Mouse (Mus musculus) myocyte (in vitro differentiated cells): ENCODE measurements around the gene Mlc1.

Experiments
- CEBPB ChIP-seq: IDR thresholded peaks from 2 replicates; pipeline ENCODE4 v1.6.1; 2011; ENCODE audit warnings: mild to moderate bottlenecking, moderate library complexity; ENCODE audit not compliant: poor library complexity, insufficient read depth, severe bottlenecking
- E2F4 ChIP-seq: IDR thresholded peaks from one replicate; pipeline ENCODE4 v1.6.1; 2011; ENCODE audit warnings: mild to moderate bottlenecking, control low read depth, moderate library complexity; ENCODE audit not compliant: insufficient read depth
- MAX ChIP-seq: IDR thresholded peaks from one replicate; pipeline ENCODE4 v1.6.1; 2011; ENCODE audit warnings: low read depth, mild to moderate bottlenecking, control low read depth
- MYOG ChIP-seq, 3 experiments: IDR thresholded peaks; one replicate each; pipeline ENCODE4 v1.6.1; 2011; ENCODE audit warnings: control low read depth in 2 of 3, low read depth in 2 of 3, mild to moderate bottlenecking in 2 of 3; ENCODE audit not compliant: insufficient read length in 2 of 3, control insufficient read depth in 1 of 3, insufficient read depth in 1 of 3
- POLR2A ChIP-seq: IDR thresholded peaks from one replicate; pipeline ENCODE4 v1.6.1; 2011; ENCODE audit warnings: low read depth, mild to moderate bottlenecking, control low read depth, moderate library complexity; ENCODE audit not compliant: insufficient read length
- POLR2AphosphoS2 ChIP-seq: IDR thresholded peaks from one replicate; pipeline ENCODE4 v1.6.1; 2011; ENCODE audit warnings: low read depth, control low read depth; ENCODE audit not compliant: insufficient read length
- TCF12 ChIP-seq: IDR thresholded peaks from one replicate; pipeline ENCODE4 v1.6.1; 2011; ENCODE audit warnings: mild to moderate bottlenecking, control low read depth; ENCODE audit not compliant: poor library complexity, insufficient read depth, severe bottlenecking
- TCF3 ChIP-seq: IDR thresholded peaks from one replicate; pipeline ENCODE4 v1.6.1; 2011; ENCODE audit warnings: low read depth, control low read depth; ENCODE audit not compliant: insufficient read length
- USF1 ChIP-seq: IDR thresholded peaks from one replicate; pipeline ENCODE4 v1.6.1; 2011; ENCODE audit warnings: low read depth, mild to moderate bottlenecking, control low read depth, moderate library complexity

DNA sequence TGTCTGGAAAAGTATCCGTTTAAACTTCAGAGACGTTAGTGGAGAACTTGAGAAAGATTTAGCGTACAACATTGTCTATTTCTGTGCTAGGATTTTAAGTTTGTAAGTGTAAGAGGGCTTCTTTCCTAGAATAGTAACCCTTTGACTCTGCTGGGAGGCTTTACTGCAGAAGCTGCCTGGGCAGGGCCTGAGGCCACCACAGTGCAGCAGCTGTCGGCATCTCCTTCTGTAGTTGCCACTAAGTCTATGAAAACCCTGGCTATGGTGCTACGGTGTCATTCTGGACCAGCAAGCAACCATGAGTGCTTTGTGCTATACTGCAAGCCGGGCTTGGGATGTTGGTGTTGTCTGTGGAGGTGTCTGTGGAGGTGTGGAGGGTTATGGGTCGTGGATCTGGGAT, 41.7 kb upstream of the Mlc1 start:
- no peak for TF ChIP-seq POLR2A
- peak; percentile 18 to 22 (median 21) for TF ChIP-seq MYOG (IDR thresholded peaks at IDR 0.05; ENCODE audit: control insufficient read depth in 1 of 3, insufficient read depth in 1 of 3, insufficient read length in 2 of 3, low read depth in 2 of 3)
- TF ChIP-seq POLR2AphosphoS2 = no peak
- no peak for TF ChIP-seq TCF12
- no peak for TF ChIP-seq USF1
- no peak for TF ChIP-seq MAX
- no peak for TF ChIP-seq E2F4
- TF ChIP-seq CEBPB = no peak
- no peak for TF ChIP-seq TCF3
